Mouse (Mus musculus) cerebellum, adult 9-10 months (tissue): Measurements from ENCODE around the gene Crabp1.

ENCODE experiments used
- DNase-seq: peaks from one replicate; pipeline ENCODE4 v3.0.0; 2022

The Crabp1 gene

DNA sequence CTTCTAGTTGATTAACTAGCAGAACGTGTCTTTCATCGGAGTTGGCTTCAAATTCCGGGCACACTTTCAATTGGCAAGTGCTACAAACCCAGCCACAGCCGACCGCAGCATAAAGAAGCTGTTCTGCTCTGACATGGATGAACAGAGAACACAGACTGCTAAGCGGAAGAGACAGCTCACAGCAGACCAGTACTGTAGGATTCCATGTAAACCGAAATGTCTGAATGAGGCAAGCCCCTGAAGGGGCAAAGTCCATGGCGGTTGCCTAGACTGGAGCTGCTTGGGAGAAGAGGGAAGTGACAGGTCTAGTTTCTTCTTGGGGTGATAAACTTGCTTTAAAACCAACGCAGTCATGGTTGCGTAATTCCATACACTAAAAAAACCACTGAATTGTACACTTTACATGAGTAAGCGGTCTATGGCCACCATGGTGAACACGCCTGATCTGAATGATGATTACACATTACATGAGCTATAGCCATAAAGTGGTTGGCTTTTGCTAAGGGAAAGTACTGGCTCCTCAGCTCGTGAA lies 12.0 kb downstream of the Crabp1 start:
- no peak for DNase-seq

- DNase-seq, result no peak
Measured at GRCm38 (mm10) chr9:54779280-54779679, 14.7 kb downstream of the Crabp1 start.

- no peak for DNase-seq
Measured at GRCm38 (mm10) chr9:54782504-54782903, 18.0 kb downstream of the Crabp1 start.

DNA sequence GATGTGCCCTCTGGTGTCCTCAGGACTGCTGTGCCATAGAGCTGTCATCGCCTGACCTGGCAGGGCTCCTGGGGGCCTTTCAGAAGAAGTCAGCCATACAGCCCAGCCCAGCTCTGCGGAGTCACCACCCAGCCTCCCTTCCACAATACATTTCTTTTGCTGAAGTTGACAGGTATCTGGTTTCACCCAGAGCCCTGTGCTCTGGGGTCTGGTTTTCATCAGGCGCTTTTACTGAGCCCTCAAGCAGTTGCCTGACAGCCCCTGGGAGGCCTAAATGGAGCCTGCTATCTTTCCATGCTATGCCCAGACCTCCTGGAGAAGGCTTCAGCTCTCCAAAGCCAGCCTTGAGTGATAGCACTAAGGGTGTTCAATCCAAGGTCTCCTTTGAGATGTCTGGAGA lies 19.5 kb downstream of the Crabp1 start:
- DNase-seq, result no peak

GRCm38 (mm10) chr9:54785215-54785614 lies 20.7 kb downstream of the Crabp1 start:
- DNase-seq, result no peak

GRCm38 (mm10) chr9:54786083-54786482 lies 21.5 kb downstream of the Crabp1 start:
- no peak for DNase-seq

DNA sequence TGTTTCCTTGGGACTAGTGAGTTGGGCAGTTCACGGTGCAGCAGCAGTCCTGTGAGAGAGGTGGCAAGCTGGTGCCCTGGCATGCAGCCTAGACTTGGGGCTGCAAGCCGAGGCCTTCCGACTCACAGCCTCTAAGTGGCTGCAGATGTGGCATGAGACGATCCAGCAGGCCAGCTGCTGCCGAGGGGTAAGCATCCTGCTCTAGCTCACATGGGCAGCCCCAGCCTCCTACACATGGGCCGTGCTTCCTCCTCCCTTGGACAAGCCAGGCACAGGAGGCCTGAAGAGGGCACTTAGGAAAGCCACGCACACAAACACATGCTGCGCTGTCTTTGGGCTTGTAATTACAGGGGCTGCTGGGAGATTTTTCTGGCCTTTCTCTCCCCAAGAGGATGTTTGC lies 23.2 kb downstream of the Crabp1 start:
- DNase-seq, result no peak

- DNase-seq, result no peak
Measured at GRCm38 (mm10) chr9:54790271-54790670, 25.7 kb downstream of the Crabp1 start.

GRCm38 (mm10) chr9:54801460-54801961 lies 37.0 kb downstream of the Crabp1 start:
- no peak for DNase-seq

DNA sequence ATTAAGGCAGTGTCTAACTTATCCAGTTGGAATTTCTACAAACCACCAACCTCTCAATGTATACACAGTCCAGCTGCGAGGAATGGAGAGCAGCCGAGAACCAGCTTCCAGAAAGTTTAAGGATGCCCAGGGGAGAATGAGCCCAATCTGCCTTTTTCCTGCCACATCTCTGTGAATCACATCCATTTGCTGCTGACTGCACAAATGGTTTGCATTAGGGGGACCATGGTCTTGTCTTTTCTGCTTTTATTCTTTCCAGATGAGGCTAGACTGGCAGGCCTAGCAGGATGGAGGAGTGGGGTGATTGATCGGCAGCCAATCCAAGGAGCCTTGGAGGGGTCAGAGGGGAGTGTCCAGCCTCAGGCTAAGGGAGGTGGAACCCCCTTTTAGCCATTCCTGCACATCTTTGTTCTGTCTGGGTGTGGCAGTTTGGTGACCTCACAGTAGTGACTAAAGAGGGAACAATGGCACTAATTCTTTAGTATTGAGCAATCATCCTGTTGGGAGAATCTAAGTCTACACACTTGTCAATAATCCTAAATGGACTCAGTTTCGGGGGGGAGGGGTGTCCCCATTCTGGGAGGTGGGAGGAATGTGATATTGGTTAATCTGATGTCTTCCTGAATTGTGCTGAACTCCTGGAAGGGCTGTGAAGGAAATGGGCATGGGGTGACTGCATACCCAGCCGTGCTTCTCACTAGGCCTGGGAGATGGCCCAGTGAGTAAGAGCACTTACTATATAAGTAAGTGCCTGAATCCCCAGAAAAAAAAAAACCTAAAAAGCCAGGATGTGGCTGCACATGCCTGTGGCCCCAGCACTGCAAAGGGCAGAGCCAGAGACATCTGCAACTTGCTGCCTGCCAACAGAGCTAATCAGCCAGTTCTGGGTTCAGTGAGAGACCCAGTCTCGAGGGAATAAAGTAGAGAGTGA lies 38.5 kb downstream of the Crabp1 start:
- no peak for DNase-seq

DNA sequence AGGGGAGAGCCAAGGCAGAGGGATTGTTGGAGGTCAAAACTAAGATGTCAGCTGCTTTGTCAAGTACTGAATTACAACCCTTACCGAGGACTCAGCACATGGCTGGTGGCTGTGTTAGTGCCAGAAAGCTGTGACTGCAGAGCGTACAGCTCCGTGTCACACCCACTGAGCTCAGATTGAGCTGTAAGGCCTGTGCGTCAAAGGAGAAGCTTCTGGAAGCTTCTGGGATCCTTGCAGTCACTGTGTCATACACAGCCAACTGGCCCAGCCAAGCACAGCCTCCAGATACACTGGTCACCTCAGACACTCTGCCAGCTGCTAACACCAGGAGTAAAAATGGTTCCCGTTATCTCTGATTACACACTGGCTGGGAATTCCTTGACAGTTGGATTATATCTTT lies 39.8 kb downstream of the Crabp1 start:
- no peak for DNase-seq

GRCm38 (mm10) chr9:54807761-54808160 lies 43.2 kb downstream of the Crabp1 start:
- DNase-seq, result no peak

GRCm38 (mm10) chr9:54809953-54810352 lies 45.4 kb downstream of the Crabp1 start:
- no peak for DNase-seq

DNA sequence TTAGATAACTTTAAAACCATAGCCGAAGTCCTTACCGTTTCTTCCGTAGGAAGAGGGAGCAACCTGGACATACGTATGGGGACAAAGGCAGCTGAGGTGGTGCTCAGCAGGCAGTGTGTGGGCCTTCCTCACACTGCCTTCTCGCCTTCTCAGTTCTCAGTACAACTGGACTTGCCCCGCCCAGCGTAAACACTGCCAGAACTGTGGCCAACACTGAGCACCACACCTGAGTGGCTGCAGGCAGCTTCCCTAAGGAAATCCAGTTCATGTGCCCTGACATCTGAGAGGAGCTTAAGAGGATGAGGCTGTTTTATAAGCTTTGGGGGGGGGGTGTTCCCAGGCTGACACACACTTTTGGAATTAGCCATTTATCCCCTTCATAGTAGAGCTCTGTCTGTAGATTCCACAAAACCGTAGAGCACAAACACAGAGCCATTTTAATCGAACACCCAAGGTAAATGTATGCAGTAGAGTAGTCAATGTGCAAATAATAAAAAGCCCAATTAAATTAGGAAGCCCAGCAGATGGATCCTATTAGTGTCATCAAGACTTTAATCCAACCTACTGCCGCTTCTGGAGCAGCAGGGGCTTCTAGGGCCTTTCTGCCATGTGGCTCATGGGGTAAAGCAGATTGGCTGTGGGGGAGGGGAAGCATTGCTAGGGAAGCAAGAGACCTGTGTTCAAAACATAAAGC lies 52.1 kb downstream of the Crabp1 start:
- no peak for DNase-seq

- peak; percentile 31 for DNase-seq
Measured at GRCm38 (mm10) chr9:54821442-54822100, 57.0 kb downstream of the Crabp1 start.
